ENCODE assay signal across 8 mouse cellular contexts in genomic region chr6:82771981-82772409, GRCm38 (mm10). TPM values are rescaled to one million over a fixed set of nuclear protein-coding genes. Genes with fewer than 3 reads are reported as not detected.
DNase-seq lines count a peak whose midpoint lies in the region; ATAC-seq and TF ChIP-seq lines count a peak whose summit lies in the region.

No protein-coding gene starts in this region.

- peaks cover 9 to 47% of the 10 kb centered on the region in 2 experiments for H3K4me1 ChIP-seq in CH12.LX (ENCODE audit: control insufficient read depth in 1 of 2, insufficient read depth in 2 of 2)
- peaks cover 21% of the 10 kb centered on the region for H3K4me1 ChIP-seq in embryonic facial prominence, embryonic 15.5 days
- peaks cover 44% of the 10 kb centered on the region for H3K4me1 ChIP-seq in limb, embryonic 10.5 days
- no peaks in the 10 kb centered on the region for H3K4me1 ChIP-seq in neural tube, embryonic 14.5 days (ENCODE audit: control insufficient read depth, insufficient read depth, low read length)

- peak overlapping the region; percentile 67 to 97 (median 75) for H3K4me3 ChIP-seq in CH12.LX (replicated peaks in 1 of 3; ENCODE audit: low read depth in 2 of 3, low read length in 2 of 3, poor library complexity in 1 of 3)
- H3K4me3 ChIP-seq in embryonic facial prominence, embryonic 15.5 days (replicated peaks), result peak overlapping the region; percentile 66
- peak overlapping the region; percentile 78 for H3K4me3 ChIP-seq in limb, embryonic 10.5 days
- 0 out of 2 replicates have a peak overlapping the region, but pooled peaks have one; percentile 5 for H3K4me3 ChIP-seq in neural tube, embryonic 14.5 days (ENCODE audit: low read depth, low read length)

- peak overlapping the region; percentile 88 for H3K9ac ChIP-seq in CH12.LX (ENCODE audit: insufficient read depth, low read depth)
- no peak overlapping the region for H3K9ac ChIP-seq in embryonic facial prominence, embryonic 15.5 days
- H3K9ac ChIP-seq in neural tube, embryonic 14.5 days (replicated peaks; ENCODE audit: low read depth, low read length), result 0 out of 2 replicates have a peak overlapping the region, but pooled peaks have one; percentile 11

- no peak for ATAC-seq in embryonic facial prominence, embryonic 15.5 days (ENCODE audit: insufficient number of reproducible peaks, low FRiP score, low TSS enrichment, low read depth)
- no peak for ATAC-seq in neural tube, embryonic 14.5 days (ENCODE audit: low read depth)

- in situ Hi-C loops in CH12.LX (cut with MboI; ENCODE audit: low pct_ligation_motif_present, low pct_unique_long_range_greater_than_20kb, low sequenced_read_pairs), result loop anchor here (10.0 kb wide), 1 partner anchor 73 kb away; no protein-coding TSS in a partner anchor

- peak; percentile 47 for TF ChIP-seq RAD21 in CH12.LX (IDR thresholded peaks at IDR 0.05; ENCODE audit: low read depth, low read length)

- peak; percentile 49 to 65 for TF ChIP-seq CTCF in CH12.LX (conservative IDR thresholded peaks at IDR 0.05 in 1 of 2, IDR thresholded peaks at IDR 0.05 in 1 of 2; ENCODE audit: low read depth in 2 of 2, low read length in 2 of 2)

- dilution Hi-C loops in CH12.LX (cut with MboI; ENCODE audit: extremely low pct_ligation_motif_present, extremely low pct_unique_long_range_greater_than_20kb, low sequenced_read_pairs), result no loop called here

- WGBS in embryonic facial prominence, embryonic 15.5 days, result 2% methylated on average over 10 of the region's 10 CpGs
- WGBS in limb, embryonic 10.5 days, result under 1% methylated on average over 10 of the region's 10 CpGs
- WGBS in neural tube, embryonic 14.5 days, result 2% methylated on average over 10 of the region's 10 CpGs

- H3K79me2 ChIP-seq in CH12.LX (replicated peaks; ENCODE audit: control insufficient read depth, extremely low read depth, insufficient read depth, poor library complexity, severe bottlenecking), result peaks cover 61% of the 10 kb centered on the region

- TF ChIP-seq POLR2A in CH12.LX (IDR thresholded peaks at IDR 0.05; ENCODE audit: low read depth, low read length), result no peak

- TF ChIP-seq EP300 in CH12.LX (IDR thresholded peaks at IDR 0.05; ENCODE audit: low read length), result no peak

- H3K4me2 ChIP-seq in CH12.LX (ENCODE audit: insufficient read depth, low read depth, poor library complexity, severe bottlenecking), result peak overlapping the region; percentile 99
- peak overlapping the region; percentile 89 for H3K4me2 ChIP-seq in embryonic facial prominence, embryonic 15.5 days (replicated peaks)
- H3K4me2 ChIP-seq in neural tube, embryonic 14.5 days (ENCODE audit: low read depth, low read length), result peak overlapping the region; percentile 100

- H3K36me3 ChIP-seq in CH12.LX (replicated peaks in 1 of 2; ENCODE audit: control insufficient read depth in 1 of 2, insufficient read depth in 1 of 2, low read length in 1 of 2), result peaks cover 0 to 21% of the 10 kb centered on the region in 2 experiments
- H3K36me3 ChIP-seq in embryonic facial prominence, embryonic 15.5 days, result no peaks in the 10 kb centered on the region
- H3K36me3 ChIP-seq in limb, embryonic 10.5 days, result 0 out of 2 replicates have a peak, but pooled peaks cover 4% of the 10 kb centered on the region
- no peaks in the 10 kb centered on the region for H3K36me3 ChIP-seq in neural tube, embryonic 14.5 days (ENCODE audit: control insufficient read depth, insufficient read depth, low read length)

- H3K27me3 ChIP-seq in CH12.LX (replicated peaks), result peaks cover 4% of the 10 kb centered on the region
- H3K27me3 ChIP-seq in embryonic facial prominence, embryonic 15.5 days, result no peaks in the 10 kb centered on the region; the same call in 1 of the 2 replicates
- peaks cover 11% of the 10 kb centered on the region; the same call in 1 of the 2 replicates for H3K27me3 ChIP-seq in limb, embryonic 10.5 days (ENCODE audit: low read depth, poor library complexity, severe bottlenecking)
- peaks cover 6% of the 10 kb centered on the region; the same call in 1 of the 2 replicates for H3K27me3 ChIP-seq in neural tube, embryonic 14.5 days (ENCODE audit: control insufficient read depth, insufficient read depth, low read length)

- no peaks in the 10 kb centered on the region for H3K9me3 ChIP-seq in CH12.LX (replicated peaks; ENCODE audit: low read length)
- no peaks in the 10 kb centered on the region for H3K9me3 ChIP-seq in embryonic facial prominence, embryonic 15.5 days (replicated peaks)
- no peaks in the 10 kb centered on the region for H3K9me3 ChIP-seq in limb, embryonic 10.5 days (replicated peaks)
- no peaks in the 10 kb centered on the region for H3K9me3 ChIP-seq in neural tube, embryonic 14.5 days (ENCODE audit: control insufficient read depth, low read length)

- peak; percentile 22 to 25 for DNase-seq in B cell, adult 2 months
- peak; percentile 74 for DNase-seq in CH12.LX (ENCODE audit: extremely low read depth)
- DNase-seq in limb, embryonic 10.5 days (ENCODE audit: low spot score), result peak; percentile 63
- DNase-seq in kidney, adult 11 months, result no peak
- no peak for DNase-seq in layer of hippocampus, adult 9-11 months
- DNase-seq in adrenal gland, postnatal 36 days, result no peak

- H3K27ac ChIP-seq in CH12.LX (ENCODE audit: insufficient read depth, low read depth), result peak overlapping the region; percentile 88; the same call in 1 of the 2 replicates
- peak overlapping the region; percentile 84; the same call in 1 of the 2 replicates for H3K27ac ChIP-seq in embryonic facial prominence, embryonic 15.5 days (replicated peaks)
- H3K27ac ChIP-seq in limb, embryonic 10.5 days, result peak overlapping the region; percentile 89
- no peak overlapping the region for H3K27ac ChIP-seq in neural tube, embryonic 14.5 days (ENCODE audit: low read depth, low read length)

TF ChIP-seq in CH12.LX, 34 proteins besides CTCF, POLR2A, EP300 and RAD21:
- TF ChIP-seq SIN3A (IDR thresholded peaks at IDR 0.05; ENCODE audit: low read length) (peak; percentile 66; the same call in 1 of the 2 replicates), USF1 (IDR thresholded peaks at IDR 0.05; ENCODE audit: low read depth, low read length) (no peak), CHD1 (IDR thresholded peaks at IDR 0.05; ENCODE audit: low read depth, low read length) (no peak), USF2 (conservative IDR thresholded peaks at IDR 0.05; ENCODE audit: low read depth, low read length) (no peak), TCF12 (IDR thresholded peaks at IDR 0.05; ENCODE audit: low read depth, low read length) (no peak), MYC (IDR thresholded peaks at IDR 0.05; ENCODE audit: low read depth, low read length) (peak; percentile 64; the same call in 1 of the 2 replicates), ETS1 (conservative IDR thresholded peaks at IDR 0.05; ENCODE audit: low read depth, low read length) (no peak), NRF1 (IDR thresholded peaks at IDR 0.05; ENCODE audit: low read depth, low read length) (no peak), MXI1 (IDR thresholded peaks at IDR 0.05; ENCODE audit: low read depth, low read length) (peak; percentile 51), SMC3 (IDR thresholded peaks at IDR 0.05; ENCODE audit: low read depth, low read length) (peak; percentile 30; the same call in 1 of the 2 replicates)

RNA-seq across cellular contexts. Expression of gene Hk2, which starts 2.3 kb away (rescaled TPM):
- total RNA-seq in CH12.LX (2012; rRNA removed) (127 and 149 TPM in 2 replicates), CH12.LX (2014; rRNA removed) (56.0 and 64.2 TPM in 2 replicates)
- polyA plus RNA-seq in CH12.LX (2012; ENCODE audit: insufficient read length, low read depth), result 68.4 and 75.3 TPM in 2 replicates
- 19.5 and 23.2 TPM in 2 replicates for polyA plus RNA-seq in embryonic facial prominence, embryonic 15.5 days (2015; fragmentation: Nextera tagmentation; extraction: Ambion mirVana)
- 27.5 and 35.9 TPM in 2 replicates for polyA plus RNA-seq in limb, embryonic 10.5 days (2016; fragmentation: Nextera tagmentation; extraction: Ambion mirVana)
- 1.3 and 2.2 TPM in 2 replicates for polyA plus RNA-seq in neural tube, embryonic 14.5 days (2014; fragmentation: Nextera tagmentation; extraction: Ambion mirVana)
- total RNA-seq in adrenal gland, postnatal 36 days (2021), result 10 to 100 TPM; 77.2 to 98.0 TPM

Comparison
In these comparisons a context has a peak if more than half of its experiments do, and no peak if none do; other contexts are left out.
1. DNase-seq: peak in B cell, adult 2 months (2 of 2), CH12.LX (single experiment) and limb, embryonic 10.5 days (single experiment); none in kidney, adult 11 months (single experiment), layer of hippocampus, adult 9-11 months (single experiment) and adrenal gland, postnatal 36 days (0 of 2).
2. H3K4me3 ChIP-seq: peak in every context shown above with its lines; median percentile 78 in limb, embryonic 10.5 days; 75 in CH12.LX; 66 in embryonic facial prominence, embryonic 15.5 days; 5 in neural tube, embryonic 14.5 days.
3. Peak in every context shown above with its lines, with median percentiles within 50 percentile points of each other: H3K4me2 ChIP-seq.